Mouse (Mus musculus): ENCODE measurements at regions not wholly inside any gene's neighbourhood (a gene's known extent, or its start where the extent isn't known, plus 50 kb on each side); places are given as distances from the start of the nearest gene placed in this dataset.
A peak's percentile ranks its signal among the peaks of the same experiment; 100 is the strongest.

DNA sequence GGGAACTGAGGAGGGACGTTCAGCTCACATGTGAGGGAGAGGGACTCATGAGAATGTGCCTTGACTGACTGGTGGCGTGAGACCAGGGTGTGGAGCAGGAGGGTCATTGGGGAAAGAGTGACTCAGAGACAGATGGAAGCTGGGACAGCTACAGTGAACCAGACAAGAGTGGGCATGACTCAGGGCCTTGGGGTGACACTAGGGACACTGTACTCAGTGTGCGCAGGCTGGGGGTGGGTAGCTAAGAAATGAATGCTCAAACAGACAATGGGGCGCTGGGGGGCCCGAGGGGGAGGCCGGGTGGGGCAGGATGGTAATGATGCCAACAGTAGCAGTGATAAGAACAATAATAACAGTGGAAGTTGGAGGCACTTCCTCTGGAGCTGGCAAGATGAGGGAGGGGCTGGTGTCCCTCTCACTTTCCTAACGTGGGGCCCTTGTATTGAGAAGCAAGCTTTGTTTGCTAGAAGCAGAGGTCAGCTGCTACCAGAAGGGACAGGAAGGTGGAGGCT lies 374.0 kb downstream of the Dhx35 start:
- no peak for DNase-seq

DNA sequence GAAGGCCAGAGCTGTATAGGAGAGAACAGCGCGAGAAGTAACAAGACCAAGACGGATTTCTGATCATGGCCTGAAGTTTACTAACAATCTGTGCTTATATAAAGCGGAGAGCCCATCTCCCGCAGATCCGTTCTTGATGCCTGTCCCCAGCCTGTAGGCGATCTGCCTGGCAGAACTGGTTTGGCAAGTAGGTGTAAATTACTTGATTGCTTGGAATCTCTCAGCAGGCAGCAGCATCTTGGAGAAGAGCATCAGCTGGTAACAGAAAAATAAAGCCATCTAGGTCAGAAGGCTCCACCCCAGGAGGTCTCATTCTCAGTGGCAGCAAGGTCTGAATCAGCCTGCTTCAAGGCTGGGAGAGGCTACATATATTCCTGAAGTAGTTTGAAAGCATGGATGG lies 401.5 kb downstream of the Dhx35 start:
- peak; percentile 22 to 38 for DNase-seq

GRCm38 (mm10) chr2:159232266-159232665 lies 437.7 kb downstream of the Dhx35 start:
- peak in 1 of 2 experiments; percentile 25 for DNase-seq

- no peak for DNase-seq
Measured at GRCm38 (mm10) chr2:159235000-159235399, 440.4 kb downstream of the Dhx35 start.

- no peak for DNase-seq
Measured at GRCm38 (mm10) chr2:159250065-159250464, 455.5 kb downstream of the Dhx35 start.

DNA sequence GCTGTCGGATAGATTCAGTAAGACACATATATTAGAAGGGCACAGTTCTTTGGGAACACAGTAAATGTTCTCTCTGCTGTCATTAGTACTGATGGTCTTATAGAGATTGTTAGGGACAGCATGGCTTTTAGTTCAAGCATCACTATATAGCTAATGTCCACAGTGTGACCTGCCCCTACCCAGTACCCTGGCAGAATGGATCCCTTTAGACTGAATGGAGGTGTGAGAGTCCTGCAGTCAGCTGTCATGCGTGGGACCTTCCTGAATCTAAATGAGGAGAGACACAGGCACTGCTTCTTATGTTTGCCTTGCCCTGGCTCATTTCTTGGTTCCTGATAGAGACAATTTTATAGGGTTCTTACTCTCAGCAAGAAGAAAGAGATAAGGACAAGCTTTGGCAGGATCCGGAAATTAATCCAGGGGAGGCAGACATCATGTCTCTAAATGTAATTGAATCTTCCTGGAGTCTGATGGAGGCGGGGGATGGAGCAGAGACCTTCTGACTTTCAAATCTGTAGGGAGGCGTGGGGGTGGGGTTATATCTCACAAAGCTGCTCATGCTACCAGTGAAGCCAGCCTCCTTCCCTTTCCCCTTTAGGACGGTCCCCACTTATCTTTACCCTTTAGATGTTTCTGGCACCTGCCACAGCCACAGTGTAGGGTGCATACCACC lies 456.5 kb downstream of the Dhx35 start:
- DNase-seq = no peak

DNA sequence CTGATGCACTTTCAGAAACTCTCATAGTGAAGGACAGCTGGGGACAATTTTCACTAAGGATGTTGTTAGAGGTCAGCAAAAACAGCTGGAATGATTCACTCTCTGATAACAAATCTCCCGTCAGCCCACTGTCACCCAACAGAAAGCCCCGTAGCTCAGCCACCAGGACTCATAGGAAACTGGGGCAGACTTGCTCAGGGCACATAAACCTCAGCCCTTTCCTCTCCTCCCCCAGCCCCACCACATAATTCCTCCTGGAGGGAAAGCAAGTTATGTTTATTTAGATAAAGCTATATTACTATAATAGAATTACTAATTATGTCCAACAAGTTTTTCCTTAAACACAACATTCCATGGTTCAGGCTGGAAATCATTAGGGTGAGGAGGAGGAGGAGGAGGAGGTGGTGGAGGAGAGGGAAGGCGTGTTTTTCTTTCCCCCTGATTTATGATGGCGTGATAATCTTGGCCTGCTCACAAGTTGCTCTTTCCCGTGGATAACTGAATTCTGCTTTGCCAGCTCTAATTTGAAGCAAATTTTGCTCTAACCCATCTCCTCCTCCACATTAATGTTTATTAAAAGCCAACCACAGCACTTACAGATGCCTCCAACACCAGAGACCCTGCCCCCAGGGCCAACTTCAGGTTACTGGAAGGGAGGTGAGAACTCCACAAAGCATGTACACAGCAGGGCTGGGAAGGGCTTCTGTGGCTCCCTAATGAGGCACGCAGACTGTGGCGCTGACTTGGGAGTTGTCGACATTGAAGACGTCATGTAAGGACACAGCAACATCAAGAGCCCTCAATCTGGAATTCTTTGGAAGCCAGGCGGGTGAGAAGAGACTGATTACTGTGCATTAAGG lies 475.8 kb downstream of the Dhx35 start:
- DNase-seq = no peak

- no peak for DNase-seq
Measured at GRCm38 (mm10) chr2:159278896-159279295, 484.3 kb downstream of the Dhx35 start.

GRCm38 (mm10) chr2:159281558-159282320 lies 487.1 kb downstream of the Dhx35 start:
- DNase-seq = peak; percentile 82 to 91

DNA sequence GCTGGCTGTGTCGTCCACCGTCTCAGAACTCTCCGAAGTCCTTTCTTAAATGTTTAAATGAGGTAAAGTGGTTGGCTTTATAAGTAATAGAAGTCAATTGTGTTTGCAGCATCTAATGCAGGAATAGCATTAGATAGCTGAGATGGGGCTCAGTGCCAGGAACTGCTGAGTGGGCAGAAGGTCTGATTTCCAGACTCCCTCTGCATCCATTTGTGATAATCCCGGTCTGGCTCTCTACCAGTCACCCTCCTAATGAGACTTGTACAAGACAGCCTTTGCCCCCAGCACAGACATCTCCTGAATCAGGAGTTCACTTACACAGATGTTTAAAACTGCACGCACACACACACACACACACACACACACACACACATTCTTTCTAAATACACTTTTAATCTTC lies 489.5 kb downstream of the Dhx35 start:
- peak; percentile 96 to 97 for DNase-seq

DNA sequence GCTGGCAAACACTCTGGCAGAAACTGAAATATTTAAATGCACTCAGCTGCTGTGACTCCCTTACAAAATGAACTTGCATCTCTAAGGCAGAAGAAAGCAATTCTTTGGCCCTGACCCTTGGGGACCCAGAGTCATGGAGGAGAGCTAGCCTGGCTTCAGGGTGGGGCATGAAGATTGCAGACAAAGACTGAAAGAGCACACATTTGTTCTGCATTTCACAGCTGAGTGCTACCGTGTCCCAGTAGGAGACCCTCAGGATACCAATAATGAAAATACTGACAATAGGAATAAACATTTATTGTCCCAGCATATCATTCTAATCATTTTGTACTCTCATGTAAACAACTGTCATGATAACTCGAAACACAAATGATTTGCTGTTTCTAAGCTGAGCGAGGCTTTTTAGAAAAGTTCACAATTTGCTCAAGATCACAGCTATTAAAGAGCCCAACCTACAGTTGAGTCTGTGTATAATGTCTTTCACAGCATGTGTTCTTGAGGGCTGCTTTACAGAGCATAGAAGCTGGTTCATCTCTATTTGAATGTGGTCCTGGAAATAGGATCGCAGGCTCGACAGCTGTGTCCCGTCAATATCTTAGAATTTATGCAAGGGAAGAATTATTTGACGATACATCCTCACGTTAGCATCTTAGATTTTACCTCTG lies 490.1 kb downstream of the Dhx35 start:
- peak in 1 of 2 experiments; percentile 28 for DNase-seq

- peak; percentile 71 to 85 for DNase-seq
Measured at GRCm38 (mm10) chr2:159287996-159288563, 493.5 kb downstream of the Dhx35 start.

DNA sequence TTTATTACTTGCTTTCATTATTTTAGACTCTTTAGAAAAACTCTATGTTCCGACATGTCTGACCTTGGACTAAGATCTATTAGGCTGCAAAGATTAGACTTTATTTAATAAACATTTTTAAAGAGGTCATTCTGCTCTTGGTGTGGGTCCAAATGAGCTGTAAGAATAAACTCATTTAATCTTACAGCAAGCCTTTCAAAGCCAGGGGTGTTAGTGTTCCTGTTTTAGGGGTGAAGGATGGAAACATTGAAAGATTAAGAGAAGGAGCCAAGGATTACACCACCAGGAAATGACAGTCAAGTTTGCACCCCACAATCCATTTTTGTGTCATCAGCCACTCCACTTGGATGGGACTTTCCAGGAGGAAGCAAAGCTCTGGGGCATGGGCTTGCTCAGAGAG lies 495.5 kb downstream of the Dhx35 start:
- no peak for DNase-seq

DNA sequence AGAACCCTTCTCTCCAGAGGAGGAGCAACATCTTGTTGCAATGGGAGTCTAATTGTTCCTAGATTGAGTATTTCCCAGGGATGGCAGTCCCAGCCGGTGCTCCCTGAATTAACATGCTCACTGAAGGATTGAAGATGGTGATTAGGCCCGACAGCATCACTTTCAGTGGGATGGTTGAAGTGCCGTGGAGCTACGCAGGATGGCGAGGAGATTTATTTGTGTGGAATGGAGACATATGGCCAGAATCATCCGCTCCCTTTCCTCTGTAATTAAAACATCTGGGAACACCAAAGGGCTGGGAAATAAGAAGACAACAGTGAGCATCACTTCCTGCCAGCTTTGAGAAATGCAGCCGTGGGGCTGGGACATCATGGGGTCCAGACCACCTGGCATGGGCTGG lies 512.4 kb downstream of the Dhx35 start:
- peak; percentile 51 to 57 for DNase-seq

GRCm38 (mm10) chr2:159334711-159335110 lies 540.1 kb downstream of the Dhx35 start:
- peak in 1 of 2 experiments; percentile 9 for DNase-seq

DNA sequence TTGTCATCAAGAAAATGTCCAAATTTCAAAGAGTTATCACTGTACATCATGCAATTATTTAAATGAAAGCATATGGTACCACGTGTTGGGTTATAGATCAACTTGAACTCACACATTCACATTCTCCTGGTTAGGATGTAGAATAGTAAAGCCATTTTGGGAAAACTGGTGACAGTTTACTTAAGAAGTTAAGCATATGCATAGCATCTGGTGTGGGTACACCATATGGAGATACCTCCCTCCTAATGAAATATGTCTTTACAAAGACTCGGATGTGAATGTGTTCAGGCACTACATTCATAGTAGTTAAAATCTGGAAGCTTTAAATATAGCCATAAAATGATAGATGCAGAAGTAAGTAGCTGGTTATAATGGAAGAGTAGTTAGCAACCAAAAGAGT lies 542.0 kb downstream of the Dhx35 start:
- DNase-seq = no peak

DNA sequence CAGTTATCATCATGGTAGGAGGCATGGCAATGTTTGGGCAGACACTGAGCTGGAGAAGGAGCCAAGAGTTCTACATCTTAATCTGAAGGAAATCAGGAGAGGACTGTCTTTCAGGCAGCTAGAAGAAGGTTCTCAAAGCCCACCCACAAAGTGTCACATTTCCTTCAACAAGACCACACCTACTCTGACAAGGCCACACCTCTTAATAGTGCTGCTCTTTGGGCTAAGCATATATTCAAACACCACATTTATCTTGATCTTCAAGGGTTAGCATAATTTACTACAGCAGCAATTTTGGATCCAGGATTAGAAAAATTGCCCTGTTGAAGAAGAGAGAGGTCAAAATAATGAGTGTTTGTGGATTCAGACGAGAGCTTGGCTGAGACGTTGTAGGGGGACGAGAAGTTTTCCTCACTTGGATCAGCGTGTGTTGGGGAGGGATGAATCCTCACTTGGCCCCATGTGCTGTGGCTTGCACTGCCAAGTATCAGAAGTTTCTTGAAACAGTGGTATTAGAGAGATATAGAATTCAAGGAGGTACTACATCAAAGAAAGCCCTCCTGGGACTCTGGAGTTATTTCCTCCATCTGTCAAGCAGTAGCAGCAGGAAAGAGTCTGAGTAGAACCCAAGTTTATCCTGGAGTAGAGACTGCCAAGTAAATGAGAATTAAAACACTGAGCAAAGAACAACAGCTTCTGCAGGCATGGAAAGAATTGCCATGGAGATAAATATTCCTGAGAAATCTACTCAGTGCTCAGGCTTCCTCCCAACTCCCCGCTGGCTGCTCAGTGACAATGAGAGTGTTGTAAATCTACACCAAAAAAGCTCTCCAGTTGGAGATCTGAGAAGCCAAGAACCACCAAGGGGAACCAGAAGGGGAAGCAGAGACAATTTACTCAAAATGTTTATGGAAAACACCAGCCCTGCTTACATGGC lies 549.3 kb downstream of the Dhx35 start:
- peak; percentile 8 to 22 for DNase-seq

- DNase-seq = no peak
Measured at GRCm38 (mm10) chr2:159354247-159354646, 559.6 kb downstream of the Dhx35 start.

DNA sequence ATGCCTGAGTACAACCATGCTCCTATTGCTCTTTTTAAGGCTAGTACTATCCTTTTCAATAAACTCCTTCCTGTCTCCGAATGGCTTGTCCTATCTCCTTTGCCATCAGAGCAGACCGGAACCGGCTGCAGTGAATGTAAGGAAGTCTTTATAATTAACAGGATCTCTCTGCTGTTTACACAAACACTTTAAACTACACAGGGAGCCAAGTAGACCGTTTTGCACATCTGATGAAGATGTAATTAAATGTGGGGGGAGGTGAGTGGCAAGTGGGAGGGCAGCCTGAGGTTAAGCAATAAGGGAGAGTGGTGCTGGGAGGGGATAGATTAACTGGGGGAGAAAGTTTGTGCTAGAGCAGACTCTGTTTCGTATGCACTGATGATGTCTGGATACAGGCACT lies 561.9 kb downstream of the Dhx35 start:
- DNase-seq = no peak

GRCm38 (mm10) chr2:159361371-159361770 lies 566.8 kb downstream of the Dhx35 start:
- peak; percentile 8 to 10 for DNase-seq

GRCm38 (mm10) chr2:159392865-159393264 lies 598.3 kb downstream of the Dhx35 start:
- DNase-seq = no peak
